18 mouse cellular contexts compared by ENCODE assay signal in genomic region chr10:125324149-125324834, GRCm38 (mm10).
A peak's percentile ranks its signal among the peaks of the same experiment; 100 is the strongest.
DNase-seq lines count a peak whose midpoint lies in the region; ATAC-seq and TF ChIP-seq lines count a peak whose summit lies in the region.
"Had no signal": no experiment of that assay in that cellular context is flagged by ENCODE, and none has a peak within 500 bp of the region (broad histone marks: within the 10 kb centered on the region; RNA-seq: fewer than 3 reads in every experiment).

No protein-coding gene starts in this region.

- no peak overlapping the region for H3K4me2 ChIP-seq in hindbrain, embryonic 14.5 days (replicated peaks)
- H3K4me2 ChIP-seq in hindbrain, embryonic 11.5 days (replicated peaks; ENCODE audit: low read depth, low read length), result no peak overlapping the region
- H3K4me2 ChIP-seq in midbrain, embryonic 14.5 days (ENCODE audit: low read length), result no peak overlapping the region
- H3K4me2 ChIP-seq in midbrain, embryonic 15.5 days, result no peak overlapping the region
- H3K4me2 ChIP-seq in forebrain, postnatal 0 days (ENCODE audit: low read depth), result no peak overlapping the region
- H3K4me2 ChIP-seq: heart, embryonic 15.5 days; limb, embryonic 13.5 days; neural tube, embryonic 15.5 days had no signal

- peaks cover 10% of the 10 kb centered on the region; the same call in 1 of the 2 replicates for H3K4me1 ChIP-seq in hindbrain, embryonic 14.5 days (replicated peaks; ENCODE audit: control insufficient read depth, insufficient read depth, low read length)
- no peaks in the 10 kb centered on the region for H3K4me1 ChIP-seq in hindbrain, embryonic 11.5 days (replicated peaks; ENCODE audit: control insufficient read depth, insufficient read depth, low read length)
- 0 out of 2 replicates have a peak, but pooled peaks cover 2% of the 10 kb centered on the region for H3K4me1 ChIP-seq in midbrain, embryonic 14.5 days (ENCODE audit: control insufficient read depth, insufficient read depth, low read length)
- H3K4me1 ChIP-seq in midbrain, embryonic 15.5 days, result no peaks in the 10 kb centered on the region
- no peaks in the 10 kb centered on the region for H3K4me1 ChIP-seq in forebrain, postnatal 0 days (ENCODE audit: insufficient read depth)

- DNase-seq in hindbrain, embryonic 14.5 days (ENCODE audit: low spot score), result no peak
- DNase-seq in hindbrain, embryonic 11.5 days (ENCODE audit: low spot score), result no peak
- DNase-seq in midbrain, embryonic 14.5 days, result peak; percentile 17
- DNase-seq in forebrain, postnatal 0 days, result peak; percentile 42
- no peak for DNase-seq in c-Kit-positive CD71-positive TER-119-positive erythroid progenitor cells, embryonic 14.5 days (ENCODE audit: low spot score)
- DNase-seq in ovary, postnatal 10 days (ENCODE audit: low spot score), result no peak
- DNase-seq: adrenal gland, postnatal 10 days; cerebellum, adult 2 months; gastrocnemius, postnatal 36 days; right cerebral cortex, postnatal 25 days; thymus, postnatal 4 days had no signal

- H3K27ac ChIP-seq in hindbrain, embryonic 14.5 days, result no peak overlapping the region
- no peak overlapping the region for H3K27ac ChIP-seq in hindbrain, embryonic 11.5 days (ENCODE audit: low read depth, low read length)
- no peak overlapping the region for H3K27ac ChIP-seq in midbrain, embryonic 14.5 days (replicated peaks; ENCODE audit: low read depth, low read length)
- H3K27ac ChIP-seq in midbrain, embryonic 15.5 days, result no peak overlapping the region
- no peak overlapping the region for H3K27ac ChIP-seq in forebrain, postnatal 0 days (ENCODE audit: low read depth, low read length)
- H3K27ac ChIP-seq: heart, embryonic 15.5 days; kidney, postnatal 0 days; limb, embryonic 13.5 days; neural tube, embryonic 15.5 days had no signal

- ATAC-seq in hindbrain, embryonic 14.5 days (ENCODE audit: low FRiP score), result peak; percentile 24; the same call in 1 of the 2 replicates
- no peak for ATAC-seq in hindbrain, embryonic 11.5 days (ENCODE audit: low FRiP score)
- ATAC-seq in midbrain, embryonic 14.5 days (ENCODE audit: low FRiP score, low TSS enrichment), result no peak
- ATAC-seq in midbrain, embryonic 15.5 days (replicated peaks), result no peak
- no peak for ATAC-seq in forebrain, postnatal 0 days
- ATAC-seq: inflammation-experienced regulatory T-cells, adult 6 months had no signal

- no peaks in the 10 kb centered on the region for H3K36me3 ChIP-seq in hindbrain, embryonic 14.5 days (replicated peaks; ENCODE audit: control insufficient read depth, insufficient read depth)
- no peaks in the 10 kb centered on the region for H3K36me3 ChIP-seq in hindbrain, embryonic 11.5 days (ENCODE audit: control insufficient read depth, insufficient read depth, low read length)
- no peaks in the 10 kb centered on the region for H3K36me3 ChIP-seq in midbrain, embryonic 14.5 days (ENCODE audit: control insufficient read depth, insufficient read depth, low read length)
- no peaks in the 10 kb centered on the region for H3K36me3 ChIP-seq in midbrain, embryonic 15.5 days (replicated peaks)
- H3K36me3 ChIP-seq in forebrain, postnatal 0 days (ENCODE audit: insufficient read depth), result no peaks in the 10 kb centered on the region
- H3K36me3 ChIP-seq: heart, embryonic 15.5 days; limb, embryonic 13.5 days; neural tube, embryonic 15.5 days had no signal

- no peak overlapping the region for H3K4me3 ChIP-seq in hindbrain, embryonic 14.5 days (replicated peaks; ENCODE audit: low read length)
- no peak overlapping the region for H3K4me3 ChIP-seq in hindbrain, embryonic 11.5 days (ENCODE audit: low read depth, low read length)
- H3K4me3 ChIP-seq in midbrain, embryonic 14.5 days (replicated peaks; ENCODE audit: low read depth, low read length), result no peak overlapping the region
- H3K4me3 ChIP-seq in midbrain, embryonic 15.5 days, result no peak overlapping the region
- H3K4me3 ChIP-seq in forebrain, postnatal 0 days (ENCODE audit: low read depth, low read length), result no peak overlapping the region
- H3K4me3 ChIP-seq: heart, embryonic 15.5 days; limb, embryonic 13.5 days; neural tube, embryonic 15.5 days had no signal

- no peaks in the 10 kb centered on the region for H3K27me3 ChIP-seq in hindbrain, embryonic 14.5 days (ENCODE audit: control insufficient read depth, insufficient read depth, low read length)
- no peaks in the 10 kb centered on the region for H3K27me3 ChIP-seq in hindbrain, embryonic 11.5 days (ENCODE audit: control insufficient read depth, insufficient read depth, low read length)
- no peaks in the 10 kb centered on the region for H3K27me3 ChIP-seq in midbrain, embryonic 14.5 days (ENCODE audit: control insufficient read depth, insufficient read depth, low read length)
- H3K27me3 ChIP-seq in midbrain, embryonic 15.5 days (replicated peaks), result no peaks in the 10 kb centered on the region
- no peaks in the 10 kb centered on the region for H3K27me3 ChIP-seq in forebrain, postnatal 0 days (ENCODE audit: insufficient read depth, low read length)
- H3K27me3 ChIP-seq: CH12.LX; heart, embryonic 15.5 days; limb, embryonic 13.5 days; neural tube, embryonic 15.5 days had no signal

- H3K9me3 ChIP-seq in hindbrain, embryonic 14.5 days (ENCODE audit: control insufficient read depth, low read length), result no peaks in the 10 kb centered on the region
- H3K9me3 ChIP-seq in hindbrain, embryonic 11.5 days (ENCODE audit: control insufficient read depth, low read length), result no peaks in the 10 kb centered on the region
- no peaks in the 10 kb centered on the region for H3K9me3 ChIP-seq in midbrain, embryonic 14.5 days (ENCODE audit: control insufficient read depth, low read length)
- H3K9me3 ChIP-seq in midbrain, embryonic 15.5 days, result no peaks in the 10 kb centered on the region
- H3K9me3 ChIP-seq in forebrain, postnatal 0 days (ENCODE audit: low read length), result no peaks in the 10 kb centered on the region
- H3K9me3 ChIP-seq: heart, embryonic 15.5 days; limb, embryonic 13.5 days; neural tube, embryonic 15.5 days had no signal

- 79% methylated on average over 13 of the region's 13 CpGs for WGBS in hindbrain, embryonic 14.5 days
- WGBS in hindbrain, embryonic 11.5 days, result 85% methylated on average over 13 of the region's 13 CpGs
- WGBS in midbrain, embryonic 14.5 days, result 92% methylated on average over 13 of the region's 13 CpGs
- 84% methylated on average over 13 of the region's 13 CpGs for WGBS in midbrain, embryonic 15.5 days
- WGBS in forebrain, postnatal 0 days, result 54% methylated on average over 13 of the region's 13 CpGs

- no peak for TF ChIP-seq CTCF in forebrain, postnatal 0 days (IDR thresholded peaks at IDR 0.05; ENCODE audit: low read depth)

- H3K9ac ChIP-seq in hindbrain, embryonic 14.5 days, result no peak overlapping the region
- H3K9ac ChIP-seq in hindbrain, embryonic 11.5 days (ENCODE audit: low read depth, low read length), result no peak overlapping the region
- no peak overlapping the region for H3K9ac ChIP-seq in midbrain, embryonic 14.5 days (replicated peaks; ENCODE audit: low read length)
- H3K9ac ChIP-seq in midbrain, embryonic 15.5 days, result no peak overlapping the region
- H3K9ac ChIP-seq in forebrain, postnatal 0 days, result no peak overlapping the region
- H3K9ac ChIP-seq: heart, embryonic 15.5 days; limb, embryonic 13.5 days; neural tube, embryonic 15.5 days had no signal

Comparison
In these comparisons a context has a peak if more than half of its experiments do, and no peak if none do; other contexts are left out.
1. DNase-seq: peak in midbrain, embryonic 14.5 days (single experiment) and forebrain, postnatal 0 days (single experiment); none in hindbrain, embryonic 14.5 days (single experiment), hindbrain, embryonic 11.5 days (single experiment), c-Kit-positive CD71-positive TER-119-positive erythroid progenitor cells, embryonic 14.5 days (single experiment) and ovary, postnatal 10 days (single experiment).